Mouse (Mus musculus) myocyte (in vitro differentiated cells): ENCODE measurements around the gene Otc.

ENCODE experiments used
- POLR2A ChIP-seq: IDR thresholded peaks from one replicate; pipeline ENCODE4 v1.6.1; 2011; ENCODE audit warnings: low read depth, mild to moderate bottlenecking, control low read depth, moderate library complexity; ENCODE audit not compliant: insufficient read length
- TCF12 ChIP-seq: IDR thresholded peaks from one replicate; pipeline ENCODE4 v1.6.1; 2011; ENCODE audit warnings: mild to moderate bottlenecking, control low read depth; ENCODE audit not compliant: poor library complexity, insufficient read depth, severe bottlenecking

- no peak for TF ChIP-seq POLR2A
- no peak for TF ChIP-seq TCF12
These were observed 36.1 kb upstream of the Otc start for GRCm38 (mm10) chrX:10215972-10216371.
